Mouse (Mus musculus) testis, postnatal 14 days (tissue): ENCODE data around the gene Tmc7.

Experiments
- DNase-seq: peaks from one replicate; pipeline ENCODE4 v3.0.0; 2021; ENCODE audit warnings: low spot score

The Tmc7 gene

GRCm38 (mm10) chr7:118499784-118500435, 84.6 kb downstream of the Tmc7 start:
- DNase-seq: no peak

- DNase-seq: no peak
These were observed 85.4 kb downstream of the Tmc7 start for GRCm38 (mm10) chr7:118498984-118499783.

GRCm38 (mm10) chr7:118494892-118495579, 89.5 kb downstream of the Tmc7 start:
- no peak for DNase-seq

GRCm38 (mm10) chr7:118493892-118494291, 90.6 kb downstream of the Tmc7 start:
- DNase-seq: no peak

- DNase-seq: peak; percentile 63
These were observed 92.9 kb downstream of the Tmc7 start, which contains the start of gene Itpripl2 for GRCm38 (mm10) chr7:118491431-118492147. Gene Itpripl2, minus strand, starts transcription at chr7:118491975.

- peak; percentile 7 for DNase-seq
These were observed 93.7 kb downstream of the Tmc7 start for GRCm38 (mm10) chr7:118490666-118491430.

- no peak for DNase-seq
These were observed 94.5 kb downstream of the Tmc7 start for GRCm38 (mm10) chr7:118489706-118490665.

- DNase-seq: no peak
These were observed 96.4 kb downstream of the Tmc7 start for GRCm38 (mm10) chr7:118488060-118488664.

- DNase-seq: no peak
These were observed 97.6 kb downstream of the Tmc7 start for GRCm38 (mm10) chr7:118486917-118487316.
